Mouse (Mus musculus): ENCODE measurements at regions not wholly inside any gene's neighbourhood (a gene's known extent, or its start where the extent isn't known, plus 50 kb on each side); places are given as distances from the start of the nearest gene placed in this dataset.

GRCm38 (mm10) chr2:75518607-75519006 is 140.5 kb upstream of the Hnrnpa3 start:
- TF ChIP-seq CTCF (IDR thresholded peaks at IDR 0.05; ENCODE audit: extremely low read depth, insufficient read depth, low read length) (no peak), POLR2A (IDR thresholded peaks at IDR 0.05; ENCODE audit: extremely low read depth, insufficient read depth, low read length) (no peak)
